Mouse (Mus musculus) c-Kit-positive CD71-positive TER-119-positive erythroid progenitor cells, embryonic 14.5 days (primary cell): ENCODE data around the gene Cckbr.

Source experiments
- DNase-seq: peaks from one replicate; pipeline ENCODE4 v3.0.0-alpha.2; 2013; ENCODE audit warnings: low spot score

Gene Cckbr

DNA sequence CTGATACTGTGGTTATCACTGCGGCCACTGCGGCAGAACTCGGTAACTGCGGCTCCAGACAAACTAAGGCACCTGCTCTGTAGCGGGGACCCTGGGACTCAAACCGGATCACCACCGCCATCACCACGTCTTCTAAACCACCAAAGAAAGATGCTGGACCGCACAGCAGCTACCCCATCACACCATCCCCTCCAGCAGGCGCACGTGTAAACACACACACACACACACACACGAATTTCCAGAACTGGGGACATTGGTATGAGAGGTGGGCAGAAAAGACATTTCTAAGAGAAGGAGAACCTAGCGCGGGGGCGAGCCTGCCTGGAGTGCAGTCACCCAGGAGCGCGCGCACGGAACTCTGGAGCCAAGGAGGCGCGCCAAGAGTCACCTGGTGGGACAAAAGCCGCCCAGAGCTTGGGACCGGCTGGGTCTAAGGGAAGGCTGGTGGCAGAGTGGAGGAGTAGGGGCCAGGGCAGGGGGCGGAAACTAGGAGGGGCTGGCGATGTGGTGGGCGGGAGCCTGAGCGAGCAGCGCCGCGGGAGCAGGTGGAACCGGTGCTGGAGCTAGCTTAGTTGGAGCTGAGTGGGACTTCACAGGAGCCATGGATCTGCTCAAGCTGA lies at the start of gene Cckbr:
Cckbr (plus strand) TSS at position 308 of the 620 bp plus-strand sequence.
- no peak for DNase-seq

DNA sequence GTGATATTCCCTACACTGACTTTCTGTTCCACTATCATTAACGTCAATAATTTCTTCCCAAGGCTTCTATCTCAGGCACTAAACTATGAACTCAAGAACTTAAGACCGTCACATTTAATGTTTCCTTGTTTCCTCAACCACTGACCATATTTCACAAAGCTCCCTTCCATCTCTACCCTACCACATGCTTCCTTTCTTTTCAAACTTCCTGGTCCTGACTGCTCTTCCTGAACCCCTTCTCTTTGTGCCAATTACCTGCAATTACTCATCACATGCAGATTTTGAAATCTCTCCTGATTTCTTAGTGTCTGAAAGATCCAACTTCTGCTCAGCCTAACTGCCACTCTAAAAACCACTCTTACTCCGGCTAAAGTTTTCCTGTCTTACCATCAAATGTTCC lies 45.2 kb upstream of the Cckbr start:
- DNase-seq = no peak

DNA sequence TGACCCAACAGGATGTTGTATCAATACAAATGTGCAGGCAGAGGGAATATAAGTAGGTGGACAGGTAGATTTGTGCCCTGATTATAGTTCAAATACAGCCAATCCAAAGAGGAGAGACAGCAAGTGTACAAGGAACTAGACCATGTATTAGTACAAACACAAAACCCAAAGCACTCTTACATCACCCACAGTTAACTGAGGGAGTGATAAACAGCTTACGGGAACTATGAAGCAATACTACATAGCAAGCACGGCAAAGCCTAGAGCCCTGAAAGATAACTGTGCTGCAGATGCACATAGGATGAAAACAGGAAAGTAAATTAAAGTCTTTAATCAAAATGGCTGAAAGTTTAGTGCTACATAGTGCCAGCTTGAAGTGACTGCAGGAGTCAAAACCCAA lies 37.8 kb upstream of the Cckbr start:
- no peak for DNase-seq

DNA sequence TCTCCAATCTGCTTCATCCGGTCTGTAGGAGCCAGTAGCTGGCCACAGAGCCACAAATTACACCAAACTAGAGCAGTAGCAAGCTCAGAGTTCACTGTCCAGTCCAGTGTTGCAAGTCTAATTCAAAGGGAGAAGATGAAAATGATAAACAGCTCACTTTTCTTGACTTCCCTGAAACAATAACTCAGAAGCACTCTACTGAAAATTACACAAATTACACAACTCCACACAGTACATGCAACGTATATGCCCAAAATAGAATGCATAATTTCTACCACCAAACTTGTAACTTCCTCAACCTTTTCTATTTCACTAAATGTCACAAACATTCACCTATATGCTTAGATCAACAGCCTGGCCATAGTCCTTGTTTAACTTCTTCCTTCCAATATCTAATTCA lies 35.3 kb upstream of the Cckbr start:
- DNase-seq = no peak

DNA sequence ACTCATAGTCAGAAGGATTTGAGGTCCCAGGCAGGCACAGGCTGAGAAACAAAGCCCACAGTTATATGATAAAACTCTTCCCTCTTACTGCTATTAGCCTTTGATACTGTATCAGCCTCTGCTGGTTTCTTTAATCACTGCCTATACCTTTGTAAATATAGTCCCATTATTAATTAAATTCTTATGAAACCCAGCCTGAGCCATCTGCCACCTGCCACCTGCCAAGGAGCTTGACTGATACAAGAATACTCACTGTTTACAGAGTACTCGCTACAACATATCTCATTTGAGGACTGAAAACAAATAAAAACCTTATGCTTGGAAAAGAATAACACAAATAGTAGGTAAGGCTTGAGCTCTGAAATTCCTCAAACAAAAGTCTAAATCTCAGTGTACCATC lies 30.9 kb upstream of the Cckbr start:
- DNase-seq = no peak

DNA sequence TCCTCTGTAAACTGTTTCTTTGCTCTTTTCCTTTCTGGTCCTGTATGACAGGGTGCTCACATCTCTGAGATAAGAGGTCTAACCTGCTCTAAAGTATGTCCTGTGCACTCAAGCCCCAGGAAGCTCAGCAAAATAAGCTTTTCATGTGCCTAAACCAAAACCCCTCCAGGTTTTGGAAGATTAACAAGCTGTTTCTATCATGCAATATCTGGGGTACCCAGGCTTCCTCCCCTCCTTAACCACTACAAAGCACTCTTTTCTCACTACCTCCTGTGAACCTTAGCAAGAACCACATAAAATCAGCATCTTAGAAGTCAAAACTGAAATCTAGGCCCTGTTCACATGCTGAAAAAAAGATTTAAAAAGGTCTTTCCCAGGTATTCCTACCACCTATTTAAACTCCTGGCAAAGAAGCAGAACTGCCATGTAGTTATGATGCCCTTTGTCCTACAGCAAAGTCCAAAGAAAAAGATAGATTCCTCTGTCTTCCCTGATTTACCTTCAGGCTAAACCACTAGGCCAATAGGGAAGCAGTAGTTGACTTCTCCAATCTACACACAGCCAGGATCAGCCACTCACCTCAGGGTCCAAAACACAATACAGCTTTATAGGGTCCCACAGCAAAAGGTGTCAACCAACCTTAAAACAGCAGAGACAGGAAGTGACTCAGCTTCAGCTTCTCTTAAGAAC lies 30.3 kb upstream of the Cckbr start:
- DNase-seq = no peak

DNA sequence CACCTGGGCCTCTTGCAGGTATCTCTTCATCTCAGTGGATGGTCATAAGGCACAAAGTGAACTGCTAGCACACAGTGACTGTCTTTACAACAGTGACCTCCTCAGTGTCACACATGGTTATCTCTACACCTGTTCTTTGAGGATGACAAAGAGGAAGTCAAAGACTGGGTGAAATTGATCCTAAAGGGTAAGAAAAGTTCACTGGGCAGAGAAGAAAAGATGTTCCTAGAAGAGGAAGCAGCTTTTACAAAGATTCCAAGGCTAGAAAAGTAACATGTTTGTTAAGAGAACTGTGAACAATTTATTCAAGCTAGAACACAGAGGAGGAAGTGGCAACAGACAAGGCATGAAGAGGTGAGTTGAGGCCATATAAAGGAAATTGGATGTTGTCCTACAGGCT lies 29.4 kb upstream of the Cckbr start:
- no peak for DNase-seq

DNA sequence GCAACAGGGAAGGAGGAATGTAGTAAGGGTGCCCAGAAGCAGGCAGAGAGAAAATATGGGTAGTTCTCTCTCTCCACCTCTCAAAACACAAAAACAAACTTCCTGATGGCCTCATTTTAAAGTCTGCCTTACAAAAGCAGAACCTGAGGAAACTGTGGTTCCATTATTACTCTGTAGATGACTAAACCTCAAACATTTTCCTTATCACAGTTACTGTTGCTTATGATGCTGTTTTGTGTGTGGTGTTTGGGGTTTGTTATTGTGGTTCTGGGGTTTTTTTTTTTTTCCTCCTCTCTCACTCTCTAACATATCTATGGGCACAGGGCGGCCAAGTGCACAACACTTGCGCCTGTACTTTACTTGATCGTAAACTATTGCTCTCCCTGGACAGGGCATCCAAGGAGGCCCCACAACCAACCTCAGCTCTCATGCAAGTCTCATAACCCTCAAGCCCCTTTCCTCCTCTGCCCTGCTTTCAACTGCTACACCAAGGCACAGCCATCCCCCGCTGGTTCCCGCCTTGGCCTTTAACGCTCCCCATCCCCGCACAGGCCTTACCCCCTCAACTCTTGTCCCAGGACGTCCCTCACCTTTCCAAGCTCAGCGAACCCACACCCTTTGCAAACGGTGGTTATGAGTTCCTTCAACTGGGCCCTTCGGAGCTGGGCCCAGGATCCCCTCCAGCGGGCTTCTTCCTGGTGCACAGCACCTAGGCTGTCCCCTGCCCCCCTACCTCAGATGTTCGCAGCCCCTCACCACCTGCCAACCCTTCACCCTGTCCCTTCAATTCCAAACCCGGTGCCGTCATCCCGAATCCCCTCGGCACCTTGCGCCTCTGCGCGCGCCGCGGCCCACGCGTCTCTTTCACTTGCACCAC lies 26.2 kb upstream of the Cckbr start:
- DNase-seq = peak; percentile 25

DNA sequence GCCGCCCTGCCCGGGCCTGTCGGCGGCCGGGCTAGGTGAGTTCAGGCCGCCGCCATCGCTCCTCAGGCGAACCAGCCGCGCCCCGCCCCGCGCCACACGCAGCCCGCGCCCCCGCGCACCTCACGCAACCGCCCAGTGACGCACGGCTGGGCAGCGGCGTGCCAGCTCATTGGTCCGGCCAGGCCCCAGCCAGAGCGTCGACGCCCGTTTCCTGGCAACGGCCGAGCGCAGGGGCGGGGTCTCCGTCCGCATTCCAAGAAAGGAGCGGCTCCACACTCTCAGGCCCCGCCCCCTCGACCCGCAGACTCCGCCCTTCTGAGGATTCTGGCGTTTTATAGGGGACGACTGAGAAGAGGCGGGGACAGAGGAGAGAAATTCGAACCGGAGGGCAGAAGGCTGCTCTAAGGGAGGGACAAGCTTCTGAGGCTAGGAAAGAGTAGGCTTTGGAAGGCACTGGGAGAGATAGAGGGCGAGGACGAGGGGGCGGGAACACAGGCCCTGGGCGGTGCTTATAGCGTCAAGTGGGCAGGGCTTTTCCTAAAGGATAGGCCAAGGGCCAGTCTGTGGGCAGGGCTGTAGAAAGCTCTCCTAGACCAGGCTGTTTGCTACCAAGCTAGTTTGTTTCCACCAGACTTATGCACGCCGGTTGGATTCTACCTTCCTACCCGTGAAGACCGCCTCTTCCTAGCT lies 25.5 kb upstream of the Cckbr start, which contains the start of gene Fam160a2:
Fam160a2 (minus strand) TSS at position 120 of the 690 bp plus-strand sequence.
- peak; percentile 100 for DNase-seq

DNA sequence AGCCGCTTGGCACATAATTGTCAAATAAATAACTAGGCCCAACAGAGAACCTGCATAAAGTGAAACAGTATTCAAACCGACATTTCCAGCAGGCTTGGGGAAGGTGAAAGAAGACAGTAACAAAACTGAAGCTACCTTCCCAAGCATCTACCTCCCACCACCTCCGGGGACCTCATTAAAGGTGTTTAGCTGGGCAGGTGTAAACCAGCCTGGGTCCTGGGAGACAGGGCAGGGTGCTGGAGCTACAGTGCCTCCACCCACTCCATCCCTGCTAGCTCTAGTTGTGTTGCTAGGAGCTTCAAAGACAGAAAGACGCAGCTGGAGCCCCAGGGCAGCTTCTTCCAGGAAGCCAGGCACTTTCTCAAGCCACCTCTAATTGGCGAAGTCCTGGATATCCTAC lies 21.3 kb upstream of the Cckbr start, which contains the start of gene Cnga4:
Cnga4 (plus strand) TSS at position 301 of the 400 bp plus-strand sequence.
- no peak for DNase-seq

DNA sequence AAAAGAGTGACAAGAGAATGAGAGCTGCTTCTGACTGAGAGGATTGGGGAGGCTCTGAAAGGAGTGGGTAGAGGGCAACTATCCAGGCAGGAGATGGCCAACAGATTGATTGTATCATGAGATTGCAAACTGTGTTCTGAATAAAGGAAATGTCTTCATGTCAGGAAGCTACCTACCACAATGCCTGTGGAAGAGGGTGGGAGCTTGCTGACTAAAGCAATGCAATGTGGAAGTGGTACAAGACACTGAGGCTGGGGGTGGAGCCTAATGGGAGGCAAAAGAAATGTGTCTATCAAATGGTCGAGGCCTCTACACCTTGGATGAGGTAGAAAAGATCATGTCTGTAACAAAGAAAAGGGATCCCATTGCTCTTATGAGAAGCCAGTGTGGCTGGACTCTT lies 19.2 kb upstream of the Cckbr start:
- DNase-seq = no peak

DNA sequence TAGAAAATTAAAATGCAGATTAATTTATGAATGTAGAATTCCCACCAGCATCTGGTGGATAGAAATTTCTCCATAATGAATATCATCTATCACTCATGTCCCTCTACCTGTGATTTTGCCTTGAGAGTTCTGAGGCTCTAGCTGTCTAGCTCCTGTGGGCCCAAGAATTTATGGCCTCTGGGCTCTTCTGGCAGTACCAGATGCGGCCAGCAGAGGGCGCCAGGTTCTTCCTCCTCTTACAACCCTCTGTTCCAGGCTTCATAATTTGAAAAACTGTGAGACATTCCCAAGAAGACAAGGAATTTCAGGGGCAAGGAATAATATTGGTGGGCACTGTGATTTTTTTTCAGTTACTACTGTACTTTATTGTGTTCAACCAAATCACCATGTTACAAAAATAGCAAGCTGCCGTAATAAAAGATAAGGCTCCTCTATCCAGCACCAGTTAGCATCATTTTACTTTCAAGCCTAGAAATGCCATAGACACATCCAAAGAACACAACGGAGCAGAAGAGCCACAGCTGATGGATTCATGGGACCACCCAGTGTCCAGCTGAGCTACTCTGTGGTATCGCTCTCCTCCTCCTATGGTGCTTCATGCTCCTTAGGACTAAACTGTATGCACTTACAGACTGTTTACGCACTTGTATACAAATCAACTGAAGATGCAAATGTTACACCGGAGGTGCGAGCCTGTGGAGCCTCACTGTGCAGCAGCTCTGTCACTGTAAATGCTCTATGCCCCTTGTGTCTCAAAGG lies 13.5 kb upstream of the Cckbr start:
- DNase-seq = peak; percentile 49

DNA sequence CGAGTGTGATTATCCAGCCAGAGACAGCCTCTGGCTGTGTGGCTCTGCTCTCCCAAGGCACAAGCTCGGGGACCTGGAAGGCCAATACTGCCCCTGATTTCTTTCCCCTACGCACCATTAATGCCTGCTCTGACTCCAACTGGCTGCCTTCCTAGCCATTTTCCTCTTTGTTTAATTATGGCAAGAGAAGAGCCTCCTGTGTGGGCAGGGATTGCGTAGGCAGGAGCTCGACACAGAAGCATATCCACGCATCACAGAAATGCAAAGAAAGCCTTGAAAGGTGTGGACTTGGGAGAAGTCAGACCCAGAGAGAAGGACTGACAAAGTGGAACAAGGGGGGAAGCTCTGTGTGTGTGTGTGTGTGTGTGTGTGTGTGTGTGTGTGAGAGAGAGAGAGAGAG lies 11.1 kb upstream of the Cckbr start:
- no peak for DNase-seq

DNA sequence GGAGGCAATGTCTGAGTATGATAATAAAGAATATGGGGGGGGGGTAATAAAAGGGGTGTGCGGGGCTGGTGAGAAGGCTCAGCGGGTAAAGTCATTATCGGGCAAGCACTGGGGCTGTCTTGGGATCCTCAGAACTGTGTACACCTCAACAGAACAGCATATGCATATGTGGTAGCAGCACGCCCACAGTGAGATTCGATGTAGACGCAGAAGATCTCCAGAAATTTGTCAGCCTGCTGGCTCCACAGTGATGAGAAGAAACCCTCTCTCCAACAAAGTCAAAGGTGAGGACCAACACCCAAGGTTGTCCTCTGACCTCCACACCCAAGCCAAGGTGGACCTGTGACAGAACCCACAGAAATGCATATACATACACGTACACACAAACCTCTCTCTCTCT lies 9.0 kb upstream of the Cckbr start:
- DNase-seq = no peak

DNA sequence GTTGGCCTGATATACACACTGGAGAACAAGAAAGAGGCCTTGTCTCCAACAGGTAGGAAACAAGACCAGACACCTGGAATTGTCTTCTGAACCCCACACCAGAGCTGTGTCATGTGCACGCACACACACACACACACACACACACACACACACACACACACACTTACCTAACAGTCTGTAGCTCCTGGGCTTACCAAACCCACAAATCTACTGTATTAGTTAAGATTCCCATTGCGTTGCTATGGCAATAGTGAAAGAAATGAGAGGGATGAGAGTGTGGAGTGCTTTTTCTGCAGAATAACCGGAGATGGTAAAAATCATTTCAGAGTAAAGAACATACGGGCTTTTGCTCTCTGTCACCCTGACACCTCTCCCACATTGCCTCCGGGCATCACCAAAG lies 7.4 kb upstream of the Cckbr start:
- no peak for DNase-seq

DNA sequence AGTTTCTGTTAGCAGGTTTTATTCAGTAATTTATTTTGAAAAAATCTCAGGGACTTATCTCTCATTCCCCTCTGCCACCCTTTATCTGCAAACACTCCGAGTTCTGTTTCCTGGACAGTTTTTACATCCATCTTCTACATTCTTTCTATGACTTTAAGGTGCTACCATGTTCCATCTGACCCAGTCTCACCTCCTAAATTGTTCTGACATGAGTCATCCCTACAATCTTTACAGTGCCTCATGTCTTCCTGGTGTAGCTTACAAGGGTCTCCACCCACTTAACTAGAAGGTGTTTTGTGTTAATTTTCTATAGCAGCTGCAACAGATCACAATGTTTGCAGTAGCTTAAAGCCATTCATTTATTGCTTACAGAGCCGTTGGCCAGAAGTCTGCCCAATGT lies 4.6 kb upstream of the Cckbr start:
- DNase-seq = no peak

DNA sequence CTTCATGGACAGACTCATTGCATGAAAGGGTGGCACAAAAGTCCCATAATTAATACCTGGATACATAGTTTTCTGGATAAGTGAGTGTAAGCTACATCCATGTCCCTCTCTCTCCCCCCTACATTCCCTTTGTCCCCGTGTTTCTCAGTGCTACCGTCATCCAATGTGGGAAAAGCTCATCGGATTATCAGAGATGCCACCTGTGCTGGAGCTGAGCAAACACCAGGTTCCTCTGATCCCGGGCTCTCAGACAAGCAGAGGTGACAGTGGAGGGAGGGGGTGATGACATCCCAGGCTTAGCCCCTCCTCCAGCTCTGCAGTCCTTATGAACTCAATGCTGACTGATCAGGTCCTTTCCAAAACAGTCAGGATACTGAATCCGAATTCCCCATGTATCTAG lies 1.2 kb upstream of the Cckbr start:
- DNase-seq = no peak

DNA sequence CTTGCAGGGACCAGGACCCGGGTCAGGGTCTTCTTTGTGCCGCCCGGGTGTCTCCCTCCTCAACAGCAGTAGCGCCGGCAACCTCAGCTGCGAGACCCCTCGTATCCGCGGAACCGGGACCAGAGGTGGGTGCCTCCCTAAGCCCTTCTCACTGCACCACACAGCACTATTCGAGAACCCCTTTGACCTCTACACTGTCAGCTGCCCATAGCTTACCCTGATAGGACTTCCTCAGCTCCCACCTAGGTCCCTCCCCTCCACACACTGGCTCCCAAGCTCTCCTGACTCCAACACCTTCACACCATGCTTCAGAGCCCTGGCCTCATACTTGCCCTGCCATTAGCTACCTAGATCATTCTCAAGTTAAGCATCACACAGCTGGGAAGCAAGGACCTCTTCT lies 520 bp downstream of the Cckbr start:
- DNase-seq = no peak

DNA sequence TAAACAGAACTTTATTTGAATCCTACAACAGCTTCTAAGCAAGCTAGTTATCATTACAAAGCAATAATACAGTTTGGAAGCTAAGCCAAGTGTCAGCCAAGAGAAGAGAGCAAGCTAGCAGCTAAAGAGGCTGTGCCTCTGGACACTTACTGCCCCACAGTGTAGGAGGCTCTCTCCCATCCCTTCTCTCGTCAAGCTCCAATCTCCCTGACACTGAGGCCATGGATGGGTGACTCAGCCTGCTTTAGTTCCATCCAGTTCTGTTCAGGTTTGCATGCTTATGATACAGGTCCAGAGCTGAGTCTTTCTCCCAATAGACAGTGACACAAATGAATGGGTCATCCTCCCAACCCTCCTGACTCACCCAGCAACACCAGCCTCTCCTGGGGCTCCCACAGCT lies 6.5 kb downstream of the Cckbr start:
- DNase-seq = no peak

DNA sequence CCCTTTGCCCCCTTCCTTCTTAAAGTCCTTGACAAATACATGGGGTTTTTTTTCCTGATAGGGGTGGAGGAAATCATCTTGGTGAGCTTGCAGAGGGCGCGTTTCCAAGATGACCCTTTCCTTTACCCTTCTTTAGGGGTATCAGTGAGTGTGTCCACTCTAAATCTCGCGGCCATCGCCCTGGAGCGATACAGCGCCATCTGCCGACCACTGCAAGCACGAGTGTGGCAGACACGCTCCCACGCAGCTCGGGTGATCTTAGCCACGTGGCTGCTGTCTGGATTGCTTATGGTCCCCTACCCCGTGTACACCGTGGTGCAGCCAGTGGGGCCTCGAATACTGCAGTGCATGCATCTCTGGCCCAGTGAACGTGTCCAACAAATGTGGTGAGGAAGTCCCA lies 8.3 kb downstream of the Cckbr start:
- no peak for DNase-seq

DNA sequence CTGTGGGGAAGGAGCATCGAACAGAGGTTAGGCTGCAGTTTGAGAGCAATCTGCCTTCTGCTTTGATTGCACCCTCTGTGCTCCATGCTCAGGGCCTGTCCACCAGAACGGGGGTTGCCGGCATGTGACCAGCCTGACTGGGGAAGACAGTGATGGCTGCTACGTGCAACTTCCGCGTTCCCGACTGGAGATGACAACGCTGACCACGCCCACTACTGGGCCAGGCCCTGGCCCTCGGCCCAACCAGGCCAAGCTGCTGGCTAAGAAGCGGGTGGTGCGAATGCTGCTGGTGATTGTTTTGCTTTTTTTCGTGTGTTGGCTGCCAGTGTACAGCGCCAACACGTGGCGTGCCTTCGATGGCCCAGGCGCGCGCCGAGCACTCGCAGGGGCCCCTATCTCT lies 9.3 kb downstream of the Cckbr start:
- no peak for DNase-seq
